Mouse (Mus musculus): ENCODE measurements at regions not wholly inside any gene's neighbourhood (a gene's known extent, or its start where the extent isn't known, plus 50 kb on each side); places are given as distances from the start of the nearest gene placed in this dataset.

DNA sequence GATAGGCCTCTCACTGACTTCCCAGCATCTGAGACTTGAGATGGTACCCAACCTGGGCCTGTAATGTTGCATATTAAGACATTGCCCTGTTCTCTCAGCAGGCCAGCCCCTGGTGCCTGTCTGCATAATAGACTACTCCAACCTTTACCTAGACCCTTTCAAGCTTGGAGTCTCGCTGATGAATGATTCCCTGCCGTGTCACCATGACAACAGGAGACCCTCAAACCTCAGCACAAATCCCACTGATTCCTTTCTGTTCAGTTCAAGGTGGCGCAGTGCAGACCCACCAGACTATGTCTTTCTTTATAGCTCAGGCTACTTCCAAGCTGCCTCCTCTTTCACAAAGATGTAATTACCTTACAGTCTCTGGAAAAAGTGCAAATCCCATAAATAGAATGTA lies 172.0 kb downstream of the Dcdc2c start:
- H3K4me3 ChIP-seq (ENCODE audit: low read depth, low read length): no peak overlapping the region
- ATAC-seq: no peak
- H3K27me3 ChIP-seq (replicated peaks; ENCODE audit: control insufficient read depth, insufficient read depth, low read length): no peaks in the 10 kb centered on the region
- no peak for TF ChIP-seq CTCF (IDR thresholded peaks at IDR 0.05; ENCODE audit: low read depth)
- H3K36me3 ChIP-seq (ENCODE audit: control insufficient read depth, insufficient read depth): no peaks in the 10 kb centered on the region
- H3K27ac ChIP-seq (ENCODE audit: low read depth, low read length): no peak overlapping the region
- H3K9me3 ChIP-seq (ENCODE audit: control insufficient read depth): no peaks in the 10 kb centered on the region
- H3K4me1 ChIP-seq (replicated peaks; ENCODE audit: control insufficient read depth, insufficient read depth, low read length): no peaks in the 10 kb centered on the region
- 85% methylated on average over 3 of the region's 3 CpGs for WGBS
- H3K9ac ChIP-seq (ENCODE audit: low read depth, low read length): no peak overlapping the region
- no peak overlapping the region for H3K4me2 ChIP-seq (replicated peaks; ENCODE audit: low read depth)

DNA sequence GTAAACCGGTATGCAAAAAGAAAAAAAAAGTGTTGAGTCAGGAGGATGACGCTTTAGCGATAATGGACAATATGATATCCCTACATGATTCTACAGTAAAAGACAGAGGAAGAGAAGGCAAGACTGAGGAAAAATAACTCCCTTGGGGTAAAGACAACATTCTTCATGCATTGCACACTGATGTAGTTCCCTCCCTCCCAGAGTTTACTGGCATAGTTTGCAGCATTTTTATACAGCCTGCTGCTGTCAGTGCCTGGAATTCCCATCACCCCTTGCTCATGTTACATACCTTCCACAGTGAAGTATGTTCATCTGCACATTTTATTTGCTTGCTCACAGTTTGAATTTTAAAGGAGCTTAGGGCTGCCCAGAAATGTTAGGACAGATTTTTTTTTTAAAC lies 174.2 kb downstream of the Dcdc2c start:
- no peak overlapping the region for H3K4me3 ChIP-seq (ENCODE audit: low read depth, low read length)
- no peaks in the 10 kb centered on the region for H3K27me3 ChIP-seq (replicated peaks; ENCODE audit: control insufficient read depth, insufficient read depth, low read length)
- no peak overlapping the region for H3K4me2 ChIP-seq (replicated peaks; ENCODE audit: low read depth)
- H3K27ac ChIP-seq (ENCODE audit: low read depth, low read length): no peak overlapping the region
- no peaks in the 10 kb centered on the region for H3K9me3 ChIP-seq (ENCODE audit: control insufficient read depth)
- H3K4me1 ChIP-seq (replicated peaks; ENCODE audit: control insufficient read depth, insufficient read depth, low read length): no peaks in the 10 kb centered on the region
- no peak overlapping the region for H3K9ac ChIP-seq (ENCODE audit: low read depth, low read length)
- ATAC-seq: no peak
- H3K36me3 ChIP-seq (ENCODE audit: control insufficient read depth, insufficient read depth): no peaks in the 10 kb centered on the region
- no peak for TF ChIP-seq CTCF (IDR thresholded peaks at IDR 0.05; ENCODE audit: low read depth)
- WGBS: 81% methylated on average over 3 of the region's 3 CpGs

- TF ChIP-seq CTCF (IDR thresholded peaks at IDR 0.05; ENCODE audit: low read depth): no peak
- H3K4me2 ChIP-seq (replicated peaks; ENCODE audit: low read depth): no peak overlapping the region
- no peak overlapping the region for H3K27ac ChIP-seq (ENCODE audit: low read depth, low read length)
- ATAC-seq: no peak
- 91% methylated on average over 4 of the region's 4 CpGs for whole genome bisulfite sequencing
- no peaks in the 10 kb centered on the region for H3K4me1 ChIP-seq (replicated peaks; ENCODE audit: control insufficient read depth, insufficient read depth, low read length)
- no peak overlapping the region for H3K9ac ChIP-seq (ENCODE audit: low read depth, low read length)
- H3K4me3 ChIP-seq (ENCODE audit: low read depth, low read length): no peak overlapping the region
- H3K27me3 ChIP-seq (replicated peaks; ENCODE audit: control insufficient read depth, insufficient read depth, low read length): no peaks in the 10 kb centered on the region
- no peaks in the 10 kb centered on the region for H3K36me3 ChIP-seq (ENCODE audit: control insufficient read depth, insufficient read depth)
- no peaks in the 10 kb centered on the region for H3K9me3 ChIP-seq (ENCODE audit: control insufficient read depth)
Observed at GRCm38 (mm10) chr12:28377373-28377772, 174.8 kb downstream of the Dcdc2c start.

- Histone ChIP-seq H3K4me1 (replicated peaks; ENCODE audit: control insufficient read depth, insufficient read depth, low read length) (no peaks in the 10 kb centered on the region), H3K27me3 (replicated peaks; ENCODE audit: control insufficient read depth, insufficient read depth, low read length) (no peaks in the 10 kb centered on the region), H3K36me3 (ENCODE audit: control insufficient read depth, insufficient read depth) (no peaks in the 10 kb centered on the region), H3K4me3 (ENCODE audit: low read depth, low read length) (no peak overlapping the region), H3K9me3 (ENCODE audit: control insufficient read depth) (no peaks in the 10 kb centered on the region), H3K4me2 (replicated peaks; ENCODE audit: low read depth) (no peak overlapping the region), H3K27ac (ENCODE audit: low read depth, low read length) (no peak overlapping the region), H3K9ac (ENCODE audit: low read depth, low read length) (no peak overlapping the region)
- no peak for ATAC-seq
- WGBS: 77% methylated on average over 4 of the region's 4 CpGs
- TF ChIP-seq CTCF (IDR thresholded peaks at IDR 0.05; ENCODE audit: low read depth): no peak
Observed at GRCm38 (mm10) chr12:28376770-28377169, 175.4 kb downstream of the Dcdc2c start.

DNA sequence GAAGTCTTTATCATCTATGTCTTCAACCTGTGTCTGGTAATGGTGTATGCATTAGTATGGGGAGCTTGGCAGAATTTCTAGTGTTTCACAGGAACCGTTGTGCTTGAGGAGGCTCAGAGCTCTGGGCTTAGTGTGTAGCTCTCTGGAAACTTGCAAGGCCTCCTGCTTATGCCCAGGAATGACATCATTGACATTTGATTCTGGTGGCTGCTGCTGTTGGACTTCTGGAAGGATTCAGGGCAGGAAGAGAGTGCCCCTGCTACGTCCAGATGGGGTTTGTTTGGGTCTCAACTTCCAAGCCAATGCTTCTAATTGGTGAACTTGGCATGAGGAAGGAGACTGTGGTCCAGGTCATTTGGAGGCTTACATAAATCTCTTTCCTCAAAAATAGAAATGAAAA lies 186.9 kb downstream of the Dcdc2c start:
- no peaks in the 10 kb centered on the region for H3K36me3 ChIP-seq (ENCODE audit: control insufficient read depth, insufficient read depth)
- no peak for ATAC-seq
- no peaks in the 10 kb centered on the region for H3K9me3 ChIP-seq (ENCODE audit: control insufficient read depth)
- H3K9ac ChIP-seq (ENCODE audit: low read depth, low read length): no peak overlapping the region
- H3K4me1 ChIP-seq (replicated peaks; ENCODE audit: control insufficient read depth, insufficient read depth, low read length): no peaks in the 10 kb centered on the region
- no peak overlapping the region for H3K27ac ChIP-seq (ENCODE audit: low read depth, low read length)
- H3K4me2 ChIP-seq (replicated peaks; ENCODE audit: low read depth): no peak overlapping the region
- H3K4me3 ChIP-seq (ENCODE audit: low read depth, low read length): no peak overlapping the region
- WGBS: 70% methylated on average over 2 of the region's 2 CpGs
- no peak for TF ChIP-seq CTCF (IDR thresholded peaks at IDR 0.05; ENCODE audit: low read depth)
- no peaks in the 10 kb centered on the region for H3K27me3 ChIP-seq (replicated peaks; ENCODE audit: control insufficient read depth, insufficient read depth, low read length)

DNA sequence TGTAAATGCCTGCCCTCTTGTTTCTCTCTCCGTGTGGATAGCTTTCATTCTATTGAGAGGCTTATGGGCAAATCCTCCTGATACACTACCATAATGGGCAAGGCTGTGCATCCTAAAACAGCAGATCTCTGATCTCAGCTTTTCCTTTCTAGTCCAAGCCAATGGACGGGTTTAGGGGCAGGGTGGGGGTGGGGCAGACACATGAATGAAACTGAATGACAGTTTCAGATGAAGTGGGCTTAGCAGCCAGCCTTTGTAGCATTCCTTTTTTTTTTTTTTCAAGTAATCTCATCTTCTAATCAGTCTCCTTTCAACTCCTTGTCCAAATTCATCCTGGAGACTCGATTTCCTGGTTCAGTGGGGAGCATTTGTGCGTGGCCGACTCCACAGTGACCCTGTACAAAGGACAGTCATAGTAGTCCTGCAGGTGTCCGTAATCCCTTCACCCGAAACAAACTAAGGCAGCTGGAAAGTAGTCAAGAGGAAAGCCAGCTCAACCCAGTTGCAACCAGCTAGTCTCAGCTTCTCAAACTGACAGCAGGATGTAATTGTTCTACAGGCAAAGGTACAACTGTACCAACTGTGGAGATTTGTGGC lies 193.4 kb downstream of the Dcdc2c start:
- no peak for ATAC-seq
- no peaks in the 10 kb centered on the region for H3K9me3 ChIP-seq (ENCODE audit: control insufficient read depth)
- no peak overlapping the region for H3K4me2 ChIP-seq (replicated peaks; ENCODE audit: low read depth)
- 62% methylated on average over 7 of the region's 7 CpGs for WGBS
- no peak overlapping the region for H3K4me3 ChIP-seq (ENCODE audit: low read depth, low read length)
- no peak overlapping the region for H3K9ac ChIP-seq (ENCODE audit: low read depth, low read length)
- no peak for TF ChIP-seq CTCF (IDR thresholded peaks at IDR 0.05; ENCODE audit: low read depth)
- H3K4me1 ChIP-seq (replicated peaks; ENCODE audit: control insufficient read depth, insufficient read depth, low read length): no peaks in the 10 kb centered on the region
- no peaks in the 10 kb centered on the region for H3K36me3 ChIP-seq (ENCODE audit: control insufficient read depth, insufficient read depth)
- H3K27me3 ChIP-seq (replicated peaks; ENCODE audit: control insufficient read depth, insufficient read depth, low read length): no peaks in the 10 kb centered on the region
- no peak overlapping the region for H3K27ac ChIP-seq (ENCODE audit: low read depth, low read length)

DNA sequence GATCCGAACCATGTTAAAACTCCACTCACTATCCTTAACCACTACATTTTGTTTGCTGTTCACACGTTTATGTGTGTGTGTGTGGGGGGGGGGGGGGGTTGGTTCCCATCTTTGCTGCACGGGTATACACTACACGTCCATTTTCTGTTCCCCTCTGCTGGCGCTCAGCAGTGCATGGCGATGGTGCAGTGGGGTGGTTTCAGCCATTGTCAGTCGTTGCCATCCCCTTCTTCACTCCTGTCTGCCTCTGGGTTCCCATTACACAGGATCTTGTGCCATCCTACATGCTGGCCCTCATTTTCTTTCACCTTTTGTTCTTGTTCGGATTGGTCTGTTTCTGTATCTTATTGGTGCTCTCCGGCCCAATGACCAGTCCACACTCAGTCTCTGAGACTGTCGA lies 194.4 kb downstream of the Dcdc2c start:
- no peak for ATAC-seq
- H3K36me3 ChIP-seq (ENCODE audit: control insufficient read depth, insufficient read depth): no peaks in the 10 kb centered on the region
- 88% methylated on average over 10 of the region's 10 CpGs for WGBS
- TF ChIP-seq CTCF (IDR thresholded peaks at IDR 0.05; ENCODE audit: low read depth): no peak
- H3K9ac ChIP-seq (ENCODE audit: low read depth, low read length): no peak overlapping the region
- H3K4me3 ChIP-seq (ENCODE audit: low read depth, low read length): no peak overlapping the region
- no peaks in the 10 kb centered on the region for H3K4me1 ChIP-seq (replicated peaks; ENCODE audit: control insufficient read depth, insufficient read depth, low read length)
- H3K27me3 ChIP-seq (replicated peaks; ENCODE audit: control insufficient read depth, insufficient read depth, low read length): no peaks in the 10 kb centered on the region
- no peaks in the 10 kb centered on the region for H3K9me3 ChIP-seq (ENCODE audit: control insufficient read depth)
- no peak overlapping the region for H3K4me2 ChIP-seq (replicated peaks; ENCODE audit: low read depth)
- no peak overlapping the region for H3K27ac ChIP-seq (ENCODE audit: low read depth, low read length)

Measured in intestine, postnatal 0 days (tissue).